Mouse (Mus musculus) erythroblast, embryonic 14.5 days (primary cell): ENCODE data around the gene Cog5.

Experiments used
- GATA1 ChIP-seq: IDR thresholded peaks from 2 replicates; pipeline ENCODE4 v1.6.1; 2012; ENCODE audit warnings: low read length, inconsistent platforms, mixed read lengths
- TAL1 ChIP-seq: IDR thresholded peaks from 3 replicates; pipeline ENCODE4 v1.6.1; 2012; ENCODE audit warnings: low read length, inconsistent platforms, mixed read lengths

DNA sequence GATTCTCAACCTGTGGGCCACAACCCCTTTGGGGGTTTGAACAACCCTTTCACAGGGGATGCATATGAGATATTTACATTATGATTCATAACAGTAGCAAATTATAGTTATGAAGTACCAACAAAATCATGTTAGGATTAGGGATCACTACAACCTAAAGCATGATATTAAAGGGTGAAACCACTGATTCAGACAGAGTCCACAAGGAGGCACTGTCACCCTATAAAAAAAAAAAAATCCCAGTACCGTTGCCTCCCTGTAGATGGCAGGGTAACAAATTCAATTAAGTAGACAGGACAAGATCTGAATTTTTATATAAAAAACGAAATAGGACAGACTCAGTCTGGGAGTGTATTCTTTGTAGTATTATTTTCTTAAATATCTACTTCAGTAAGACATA lies 312.9 kb downstream of the Cog5 start:
- TF ChIP-seq TAL1 (no peak), GATA1 (no peak)
